Mouse (Mus musculus) bone marrow, adult 2 months (tissue): Measurements from ENCODE around the gene Pde9a.

Experiments
- CTCF ChIP-seq: fragments of 200-500 bp; IDR thresholded peaks from 2 replicates; pipeline ENCODE4 v1.5.1; 2011; ENCODE audit warnings: low read length, control low read depth; ENCODE audit not compliant: control insufficient read depth, insufficient read depth
- POLR2A ChIP-seq: fragments of 200-500 bp; IDR thresholded peaks from 2 replicates; pipeline ENCODE4 v1.6.1; 2011; ENCODE audit warnings: low read depth, mild to moderate bottlenecking, control low read depth, low read length, borderline replicate concordance; ENCODE audit not compliant: control insufficient read depth

- no peak for TF ChIP-seq CTCF
- no peak for TF ChIP-seq POLR2A
Measured at GRCm38 (mm10) chr17:31514696-31515095, 128.7 kb downstream of the Pde9a start.
